Mouse (Mus musculus) gastrocnemius, adult 18-20 months (tissue): ENCODE results near the gene Efna1. TPM values are rescaled to one million over a fixed set of nuclear protein-coding genes. Genes with fewer than 3 reads are reported as not detected.

Experiments
- DNase-seq: peaks from one replicate; pipeline ENCODE4 v3.0.0; 2021; ENCODE audit warnings: low spot score
- total RNA-seq, 2 experiments: library from RNA; stranded (reverse); gene quantifications; 2 replicates each; pipeline ENCODE4 v1.2.3; 2021

Gene Efna1
- total RNA-seq, 2 experiments from 2014 or later = 5.7 to 18.8 TPM

GRCm38 (mm10) chr3:89279153-89279890, 1.6 kb downstream of the Efna1 start:
- peak; percentile 86 for DNase-seq

- no peak for DNase-seq
These were observed 2.3 kb downstream of the Efna1 start for GRCm38 (mm10) chr3:89278643-89279042.

- DNase-seq = no peak
These were observed 2.8 kb downstream of the Efna1 start for GRCm38 (mm10) chr3:89278107-89278506.

GRCm38 (mm10) chr3:89277281-89278021, 3.5 kb downstream of the Efna1 start:
- DNase-seq = peak; percentile 70

- DNase-seq = no peak
These were observed 4.9 kb downstream of the Efna1 start for GRCm38 (mm10) chr3:89276061-89276460.

GRCm38 (mm10) chr3:89271760-89272159, 9.2 kb downstream of the Efna1 start:
- DNase-seq = no peak

GRCm38 (mm10) chr3:89270891-89271290, 10.1 kb downstream of the Efna1 start:
- peak; percentile 49 for DNase-seq

- DNase-seq = peak; percentile 90
These were observed 10.7 kb downstream of the Efna1 start, which contains the start of gene Slc50a1 for GRCm38 (mm10) chr3:89270051-89270755. Slc50a1 (minus strand) TSS chr3:89270570.

GRCm38 (mm10) chr3:89268916-89269315, 12.0 kb downstream of the Efna1 start:
- DNase-seq = no peak

GRCm38 (mm10) chr3:89266439-89266893, 14.5 kb downstream of the Efna1 start:
- peak; percentile 78 for DNase-seq

GRCm38 (mm10) chr3:89262417-89262816, 18.5 kb downstream of the Efna1 start:
- DNase-seq = no peak

GRCm38 (mm10) chr3:89260211-89260610, 20.7 kb downstream of the Efna1 start:
- no peak for DNase-seq

GRCm38 (mm10) chr3:89259076-89259475, 21.9 kb downstream of the Efna1 start, which contains the start of gene Dpm3:
Dpm3 (plus strand) TSS chr3:89259358.
- no peak for DNase-seq

- DNase-seq = no peak
These were observed 24.8 kb downstream of the Efna1 start for GRCm38 (mm10) chr3:89256177-89256576.

- no peak for DNase-seq
These were observed 25.9 kb downstream of the Efna1 start for GRCm38 (mm10) chr3:89254994-89255393.

- DNase-seq = peak; percentile 42
These were observed 29.5 kb downstream of the Efna1 start for GRCm38 (mm10) chr3:89251365-89251895.

GRCm38 (mm10) chr3:89250435-89251040, 30.4 kb downstream of the Efna1 start:
- peak; percentile 65 for DNase-seq

- DNase-seq = no peak
These were observed 33.5 kb downstream of the Efna1 start for GRCm38 (mm10) chr3:89247466-89247865.

- DNase-seq = peak; percentile 91
These were observed 34.5 kb downstream of the Efna1 start, which contains the start of gene Trim46 for GRCm38 (mm10) chr3:89246261-89247100. Trim46 (minus strand) TSS chr3:89246309.

- DNase-seq = no peak
These were observed 35.2 kb downstream of the Efna1 start, which contains the start of gene Krtcap2 for GRCm38 (mm10) chr3:89245688-89246171. Krtcap2 (plus strand) TSS chr3:89245966.
